Mouse (Mus musculus): ENCODE results near the gene Trim56.

DNA sequence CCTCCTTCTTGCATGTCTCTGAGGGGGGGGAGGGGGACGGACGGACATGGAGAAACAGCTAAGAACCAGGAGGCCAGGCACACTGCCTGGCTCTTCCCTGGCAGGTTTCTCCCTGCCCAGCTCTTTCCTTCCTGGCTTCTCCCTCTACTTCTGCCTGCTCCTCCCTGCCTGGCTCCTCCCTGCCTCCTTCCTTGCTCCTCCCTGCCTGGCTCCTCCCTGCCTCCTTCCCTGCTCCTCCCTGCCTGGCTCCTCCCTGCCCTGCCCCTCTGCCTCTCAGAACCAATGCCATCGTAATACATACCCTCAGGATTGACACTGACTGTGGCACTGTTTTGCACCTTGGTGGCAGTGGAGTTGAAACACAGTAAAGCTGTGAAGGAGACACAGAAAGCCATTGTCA is 24.8 kb upstream of the Trim56 start:
- TF ChIP-seq CTCF (IDR thresholded peaks at IDR 0.05) (no peak), EP300 (IDR thresholded peaks at IDR 0.05) (no peak)

All from lung, postnatal 0 days (tissue).